Mouse (Mus musculus) ES-Bruce4 (cell line): ENCODE data around the gene 4921511M17Rik.
"Not testable (repeated sequence)": the region's sequence is repeated elsewhere in the genome, so short reads cannot be mapped to it uniquely, and the experiment has no call there.

Experiments used
- CTCF ChIP-seq: IDR thresholded peaks from one replicate; pipeline ENCODE4 v1.8.1; 2011; ENCODE audit warnings: low read depth, low read length
- POLR2A ChIP-seq: IDR thresholded peaks from one replicate; pipeline ENCODE4 v1.8.1; 2011; ENCODE audit warnings: low read length; ENCODE audit not compliant: insufficient read depth

DNA sequence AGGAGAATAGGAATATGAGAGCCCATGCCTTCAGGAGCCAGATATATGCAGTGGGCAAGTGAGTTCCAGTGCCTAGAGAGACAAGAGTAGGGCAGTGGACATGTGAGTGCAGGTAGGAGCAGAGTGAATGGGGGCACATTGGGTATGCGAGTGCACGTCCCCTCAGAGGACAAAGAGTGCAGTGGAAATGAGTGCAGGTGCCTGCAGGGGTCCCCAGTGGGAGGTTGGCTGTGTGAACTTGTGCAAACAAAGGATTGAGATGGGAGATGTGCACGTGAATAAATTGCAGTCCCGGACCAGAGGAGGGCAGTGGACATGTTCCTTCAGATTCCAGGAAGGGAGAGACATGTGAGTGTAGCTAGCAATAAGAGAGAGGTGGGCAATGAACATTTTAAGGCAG, 57.2 kb downstream of the 4921511M17Rik start:
- TF ChIP-seq CTCF, POLR2A: not testable (repeated sequence)
